Mouse (Mus musculus): ENCODE data around the gene Slc38a4. TPM values are rescaled to one million over a fixed set of nuclear protein-coding genes. Genes with fewer than 3 reads are reported as not detected.

Gene Slc38a4
- polyA plus RNA-seq (2014; fragmentation: Nextera tagmentation; extraction: Ambion mirVana), result 20.5 TPM in 2 replicates

GRCm38 (mm10) chr15:97055794-97056193 lies at the start of gene Slc38a4:
Slc38a4 (minus strand) TSS chr15:97055956.
- Histone ChIP-seq H3K9me3 (ENCODE audit: control insufficient read depth, low read length) (no peaks in the 10 kb centered on the region; the same call in 1 of the 2 replicates), H3K9ac (ENCODE audit: low read length) (peak within 1 kb of the TSS; percentile 24; the same call in 1 of the 2 replicates), H3K27ac (ENCODE audit: low read depth, low read length) (no peak within 1 kb of the TSS), H3K4me3 (ENCODE audit: low read depth, low read length) (peak within 1 kb of the TSS; percentile 29), H3K27me3 (ENCODE audit: control insufficient read depth, insufficient read depth, low read length) (no peaks in the 10 kb centered on the region), H3K4me1 (replicated peaks; ENCODE audit: control insufficient read depth, insufficient read depth, low read length) (no peaks in the 10 kb centered on the region), H3K36me3 (ENCODE audit: control insufficient read depth, insufficient read depth, low read length) (no peaks in the 10 kb centered on the region), H3K4me2 (ENCODE audit: low read depth, low read length, severe bottlenecking) (peak within 1 kb of the TSS; percentile 43)
- no peak for ATAC-seq (replicated peaks; ENCODE audit: low FRiP score)
- WGBS, result 55% methylated on average over 9 of the region's 9 CpGs
- no peak for DNase-seq (ENCODE audit: low spot score)

- no peak overlapping the region for H3K4me3 ChIP-seq (ENCODE audit: low read depth, low read length)
- WGBS, result 93% methylated on average over 3 of the region's 3 CpGs
- ATAC-seq (replicated peaks; ENCODE audit: low FRiP score), result no peak
- no peak overlapping the region for H3K27ac ChIP-seq (ENCODE audit: low read depth, low read length)
- H3K36me3 ChIP-seq (ENCODE audit: control insufficient read depth, insufficient read depth, low read length), result no peaks in the 10 kb centered on the region
- DNase-seq (ENCODE audit: low spot score), result no peak
- H3K9ac ChIP-seq (ENCODE audit: low read length), result no peak overlapping the region
- no peaks in the 10 kb centered on the region for H3K9me3 ChIP-seq (ENCODE audit: control insufficient read depth, low read length)
- no peaks in the 10 kb centered on the region for H3K27me3 ChIP-seq (ENCODE audit: control insufficient read depth, insufficient read depth, low read length)
- H3K4me2 ChIP-seq (ENCODE audit: low read depth, low read length, severe bottlenecking), result no peak overlapping the region
- H3K4me1 ChIP-seq (replicated peaks; ENCODE audit: control insufficient read depth, insufficient read depth, low read length), result no peaks in the 10 kb centered on the region
Measured at GRCm38 (mm10) chr15:97104889-97105391, 49.2 kb upstream of the Slc38a4 start.

GRCm38 (mm10) chr15:97104048-97104447 lies 48.3 kb upstream of the Slc38a4 start:
- Histone ChIP-seq H3K4me3 (ENCODE audit: low read depth, low read length) (no peak overlapping the region), H3K4me1 (replicated peaks; ENCODE audit: control insufficient read depth, insufficient read depth, low read length) (no peaks in the 10 kb centered on the region), H3K9me3 (ENCODE audit: control insufficient read depth, low read length) (no peaks in the 10 kb centered on the region), H3K9ac (ENCODE audit: low read length) (no peak overlapping the region), H3K27ac (ENCODE audit: low read depth, low read length) (no peak overlapping the region), H3K4me2 (ENCODE audit: low read depth, low read length, severe bottlenecking) (no peak overlapping the region), H3K36me3 (ENCODE audit: control insufficient read depth, insufficient read depth, low read length) (no peaks in the 10 kb centered on the region), H3K27me3 (ENCODE audit: control insufficient read depth, insufficient read depth, low read length) (no peaks in the 10 kb centered on the region)
- ATAC-seq (replicated peaks; ENCODE audit: low FRiP score) (no peak), DNase-seq (ENCODE audit: low spot score) (no peak)
- 97% methylated on average over 3 of the region's 3 CpGs for WGBS

- DNase-seq (ENCODE audit: low spot score), result no peak
- no peaks in the 10 kb centered on the region for H3K9me3 ChIP-seq (ENCODE audit: control insufficient read depth, low read length)
Measured at GRCm38 (mm10) chr15:97102811-97103210, 47.1 kb upstream of the Slc38a4 start.

GRCm38 (mm10) chr15:97102181-97102580 lies 46.4 kb upstream of the Slc38a4 start:
- DNase-seq (ENCODE audit: low spot score) (no peak), ATAC-seq (replicated peaks; ENCODE audit: low FRiP score) (no peak)
- Histone ChIP-seq H3K4me1 (replicated peaks; ENCODE audit: control insufficient read depth, insufficient read depth, low read length) (no peaks in the 10 kb centered on the region), H3K4me3 (ENCODE audit: low read depth, low read length) (no peak overlapping the region), H3K27me3 (ENCODE audit: control insufficient read depth, insufficient read depth, low read length) (no peaks in the 10 kb centered on the region), H3K9me3 (ENCODE audit: control insufficient read depth, low read length) (no peaks in the 10 kb centered on the region), H3K36me3 (ENCODE audit: control insufficient read depth, insufficient read depth, low read length) (no peaks in the 10 kb centered on the region), H3K4me2 (ENCODE audit: low read depth, low read length, severe bottlenecking) (no peak overlapping the region), H3K9ac (ENCODE audit: low read length) (no peak overlapping the region), H3K27ac (ENCODE audit: low read depth, low read length) (no peak overlapping the region)
- WGBS, result 92% methylated on average over 5 of the region's 5 CpGs

More at GRCm38 (mm10) chr15:97102811-97103210, 47.1 kb upstream of the Slc38a4 start:
- no peak overlapping the region for H3K9ac ChIP-seq (ENCODE audit: low read length)
- WGBS, result 77% methylated on average over 10 of the region's 10 CpGs
- no peak overlapping the region for H3K4me3 ChIP-seq (ENCODE audit: low read depth, low read length)
- no peaks in the 10 kb centered on the region for H3K36me3 ChIP-seq (ENCODE audit: control insufficient read depth, insufficient read depth, low read length)
- H3K27me3 ChIP-seq (ENCODE audit: control insufficient read depth, insufficient read depth, low read length), result no peaks in the 10 kb centered on the region
- no peak for ATAC-seq (replicated peaks; ENCODE audit: low FRiP score)
- H3K4me1 ChIP-seq (replicated peaks; ENCODE audit: control insufficient read depth, insufficient read depth, low read length), result no peaks in the 10 kb centered on the region
- no peak overlapping the region for H3K4me2 ChIP-seq (ENCODE audit: low read depth, low read length, severe bottlenecking)
- H3K27ac ChIP-seq (ENCODE audit: low read depth, low read length), result no peak overlapping the region

GRCm38 (mm10) chr15:97099101-97099500 lies 43.3 kb upstream of the Slc38a4 start:
- DNase-seq (ENCODE audit: low spot score) (no peak), ATAC-seq (replicated peaks; ENCODE audit: low FRiP score) (no peak)
- no peaks in the 10 kb centered on the region for H3K9me3 ChIP-seq (ENCODE audit: control insufficient read depth, low read length)
- no peaks in the 10 kb centered on the region for H3K36me3 ChIP-seq (ENCODE audit: control insufficient read depth, insufficient read depth, low read length)
- 96% methylated on average over 10 of the region's 10 CpGs for WGBS
- H3K4me1 ChIP-seq (replicated peaks; ENCODE audit: control insufficient read depth, insufficient read depth, low read length), result no peaks in the 10 kb centered on the region
- H3K9ac ChIP-seq (ENCODE audit: low read length), result no peak overlapping the region
- H3K27me3 ChIP-seq (ENCODE audit: control insufficient read depth, insufficient read depth, low read length), result no peaks in the 10 kb centered on the region
- no peak overlapping the region for H3K4me2 ChIP-seq (ENCODE audit: low read depth, low read length, severe bottlenecking)
- no peak overlapping the region for H3K4me3 ChIP-seq (ENCODE audit: low read depth, low read length)
- no peak overlapping the region for H3K27ac ChIP-seq (ENCODE audit: low read depth, low read length)

GRCm38 (mm10) chr15:97097548-97097947 lies 41.8 kb upstream of the Slc38a4 start:
- H3K9ac ChIP-seq (ENCODE audit: low read length), result no peak overlapping the region
- DNase-seq (ENCODE audit: low spot score) (no peak), ATAC-seq (replicated peaks; ENCODE audit: low FRiP score) (no peak)
- H3K4me3 ChIP-seq (ENCODE audit: low read depth, low read length), result no peak overlapping the region
- no peaks in the 10 kb centered on the region for H3K36me3 ChIP-seq (ENCODE audit: control insufficient read depth, insufficient read depth, low read length)
- H3K27ac ChIP-seq (ENCODE audit: low read depth, low read length), result no peak overlapping the region
- H3K9me3 ChIP-seq (ENCODE audit: control insufficient read depth, low read length), result no peaks in the 10 kb centered on the region
- WGBS, result 73% methylated on average over 4 of the region's 4 CpGs
- H3K4me1 ChIP-seq (replicated peaks; ENCODE audit: control insufficient read depth, insufficient read depth, low read length), result no peaks in the 10 kb centered on the region
- H3K27me3 ChIP-seq (ENCODE audit: control insufficient read depth, insufficient read depth, low read length), result no peaks in the 10 kb centered on the region
- H3K4me2 ChIP-seq (ENCODE audit: low read depth, low read length, severe bottlenecking), result no peak overlapping the region

GRCm38 (mm10) chr15:97089526-97089925 lies 33.8 kb upstream of the Slc38a4 start:
- Histone ChIP-seq H3K9ac (ENCODE audit: low read length) (no peak overlapping the region), H3K27me3 (ENCODE audit: control insufficient read depth, insufficient read depth, low read length) (no peaks in the 10 kb centered on the region), H3K4me3 (ENCODE audit: low read depth, low read length) (no peak overlapping the region), H3K36me3 (ENCODE audit: control insufficient read depth, insufficient read depth, low read length) (no peaks in the 10 kb centered on the region), H3K9me3 (ENCODE audit: control insufficient read depth, low read length) (no peaks in the 10 kb centered on the region), H3K4me2 (ENCODE audit: low read depth, low read length, severe bottlenecking) (peak overlapping the region; percentile 8; the same call in 1 of the 2 replicates), H3K27ac (ENCODE audit: low read depth, low read length) (no peak overlapping the region), H3K4me1 (replicated peaks; ENCODE audit: control insufficient read depth, insufficient read depth, low read length) (peaks cover 2% of the 10 kb centered on the region; the same call in 1 of the 2 replicates)
- 0 out of 2 replicates have a peak, but pooled peaks have one; percentile 56 for ATAC-seq (replicated peaks; ENCODE audit: low FRiP score)
- DNase-seq (ENCODE audit: low spot score), result peak; percentile 70
- 9% methylated on average over 6 of the region's 6 CpGs for WGBS

GRCm38 (mm10) chr15:97085833-97086232 lies 30.1 kb upstream of the Slc38a4 start:
- no peak overlapping the region for H3K4me3 ChIP-seq (ENCODE audit: low read depth, low read length)
- peaks cover 2% of the 10 kb centered on the region; the same call in 1 of the 2 replicates for H3K4me1 ChIP-seq (replicated peaks; ENCODE audit: control insufficient read depth, insufficient read depth, low read length)
- no peak overlapping the region for H3K9ac ChIP-seq (ENCODE audit: low read length)
- 54% methylated on average over 5 of the region's 5 CpGs for WGBS
- no peaks in the 10 kb centered on the region for H3K27me3 ChIP-seq (ENCODE audit: control insufficient read depth, insufficient read depth, low read length)
- H3K27ac ChIP-seq (ENCODE audit: low read depth, low read length), result no peak overlapping the region
- no peaks in the 10 kb centered on the region for H3K36me3 ChIP-seq (ENCODE audit: control insufficient read depth, insufficient read depth, low read length)
- DNase-seq (ENCODE audit: low spot score), result no peak
- no peak for ATAC-seq (replicated peaks; ENCODE audit: low FRiP score)
- no peaks in the 10 kb centered on the region for H3K9me3 ChIP-seq (ENCODE audit: control insufficient read depth, low read length)
- H3K4me2 ChIP-seq (ENCODE audit: low read depth, low read length, severe bottlenecking), result no peak overlapping the region
